Mouse (Mus musculus) layer of hippocampus, adult 8-10 months (tissue): ENCODE data around the gene Alpl. TPM values are rescaled to one million over a fixed set of nuclear protein-coding genes. Genes with fewer than 3 reads are reported as not detected.

Experiments
- DNase-seq, 2 experiments: peaks; one replicate each; pipeline ENCODE4 v3.0.0; 2022; ENCODE audit warnings: low spot score in 2 of 2
- total RNA-seq, 4 experiments: library from RNA; stranded (reverse); gene quantifications; 2 replicates each; pipeline ENCODE4 v1.2.4; 2022

Gene Alpl
- 1 to 10 TPM; 6.2 to 9.3 (median 7.1) TPM for total RNA-seq

DNA sequence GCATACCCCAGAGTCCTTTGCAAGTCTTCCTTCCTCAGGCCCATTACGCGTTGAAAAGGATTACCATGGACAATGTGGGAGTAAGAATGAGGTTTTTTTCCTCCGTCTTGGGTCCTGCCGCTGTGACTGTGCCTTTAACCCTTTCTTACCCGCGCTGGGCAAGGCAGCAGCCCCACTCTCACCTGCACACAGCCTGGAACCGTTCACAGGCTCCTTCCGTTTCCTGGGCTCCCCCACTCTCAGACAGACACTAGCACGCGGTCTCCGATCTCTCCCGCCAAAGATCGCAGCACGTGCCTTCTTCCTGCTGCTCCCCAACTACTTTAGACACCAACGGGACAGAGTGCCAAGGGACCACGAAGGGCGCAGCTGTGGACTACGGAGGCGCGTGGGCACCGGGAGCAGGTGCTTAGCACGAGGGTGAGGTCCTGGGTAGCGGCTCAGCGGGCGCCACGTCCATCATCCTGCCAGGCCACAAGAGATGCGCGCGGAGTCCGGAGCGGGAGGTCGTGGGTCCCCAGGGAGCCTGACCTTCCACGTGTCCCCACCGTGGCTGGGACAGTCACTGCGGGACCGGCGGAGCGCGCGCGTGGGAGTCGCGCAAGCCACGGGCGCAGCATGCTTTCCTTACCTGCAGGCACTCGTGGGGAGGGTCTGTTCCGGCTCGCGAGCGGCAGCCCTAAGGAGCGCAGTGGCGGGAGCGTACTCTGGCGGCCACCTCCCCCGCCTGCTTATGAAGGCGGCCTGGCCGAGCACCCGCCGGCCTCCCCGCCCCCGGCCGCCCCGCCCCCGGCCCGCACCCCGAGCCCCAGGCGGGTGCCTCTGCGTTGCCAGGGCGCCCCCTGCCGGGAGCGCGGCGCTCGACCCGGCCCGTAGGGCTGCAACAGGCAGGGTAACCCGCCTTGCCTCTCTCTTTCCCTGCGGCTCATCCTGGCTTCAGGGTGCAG lies at the start of gene Alpl:
Gene Alpl, minus strand, starts transcription at position 774 of the 947 bp plus-strand sequence.
- DNase-seq = peak in 1 of 2 experiments; percentile 46

DNA sequence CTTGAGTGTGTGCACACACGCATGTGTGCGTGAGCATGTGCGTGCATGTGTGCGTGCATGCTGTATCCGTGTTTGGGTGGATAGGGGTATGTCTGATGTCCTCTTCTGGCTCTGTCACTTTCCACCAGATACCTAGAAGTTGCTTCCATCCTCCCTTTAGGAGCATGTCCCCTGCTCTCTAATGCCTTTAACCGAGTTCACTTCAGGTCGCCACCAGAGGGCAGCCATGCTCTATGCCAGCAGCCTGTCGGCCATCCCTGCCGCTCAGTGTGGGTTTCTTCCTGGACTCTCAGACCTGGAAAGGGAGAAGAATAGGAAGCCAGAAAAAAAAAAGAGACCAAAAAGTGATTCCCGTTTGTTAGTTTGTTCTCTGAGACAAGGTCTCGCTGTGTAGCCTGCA lies 48.5 kb upstream of the Alpl start:
- DNase-seq = peak in 1 of 2 experiments; percentile 62

DNA sequence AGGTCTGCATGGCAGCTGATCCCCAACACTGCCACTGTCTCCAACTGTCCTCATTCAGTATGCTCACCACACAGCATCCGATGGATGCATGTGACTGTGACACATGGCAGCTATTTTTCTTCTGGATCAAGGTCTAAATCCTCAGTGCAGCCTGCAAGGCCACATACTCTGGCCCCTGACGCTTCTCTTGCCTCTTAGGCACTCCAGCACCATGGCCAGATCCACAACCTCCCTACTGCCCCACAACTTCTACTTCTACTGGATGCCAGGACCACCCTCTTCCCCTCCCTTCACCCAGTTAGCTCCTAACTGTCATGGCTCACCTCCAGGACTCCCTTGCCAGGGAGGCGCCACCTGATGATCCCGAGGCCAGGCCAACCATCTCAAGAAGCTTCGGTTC lies 43.3 kb upstream of the Alpl start:
- DNase-seq = no peak

GRCm38 (mm10) chr4:137838791-137839190 lies 42.6 kb upstream of the Alpl start:
- DNase-seq = no peak

DNA sequence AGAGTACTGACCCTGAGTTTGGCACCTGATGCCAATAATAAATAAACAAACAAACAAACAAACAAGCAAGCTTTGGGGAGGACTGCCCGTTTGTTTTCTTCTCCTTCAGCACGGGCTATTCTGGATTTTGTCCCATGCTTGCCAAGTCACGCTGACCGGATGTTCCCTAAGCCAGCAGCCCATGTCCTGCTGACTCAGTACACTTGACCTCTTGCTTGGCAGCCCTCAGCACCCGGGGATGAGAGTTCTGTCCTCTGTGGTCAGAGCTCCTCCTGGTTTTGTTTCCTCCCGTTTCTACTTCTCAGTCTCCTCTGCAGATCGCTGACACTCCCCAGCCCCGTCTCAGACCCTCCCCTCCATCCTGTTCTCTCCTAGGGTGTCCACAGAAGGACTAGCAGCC lies 41.6 kb upstream of the Alpl start:
- no peak for DNase-seq

GRCm38 (mm10) chr4:137836741-137837140 lies 40.6 kb upstream of the Alpl start:
- no peak for DNase-seq

- peak; percentile 71 to 82 for DNase-seq
These were observed 39.6 kb upstream of the Alpl start for GRCm38 (mm10) chr4:137835624-137836337.

DNA sequence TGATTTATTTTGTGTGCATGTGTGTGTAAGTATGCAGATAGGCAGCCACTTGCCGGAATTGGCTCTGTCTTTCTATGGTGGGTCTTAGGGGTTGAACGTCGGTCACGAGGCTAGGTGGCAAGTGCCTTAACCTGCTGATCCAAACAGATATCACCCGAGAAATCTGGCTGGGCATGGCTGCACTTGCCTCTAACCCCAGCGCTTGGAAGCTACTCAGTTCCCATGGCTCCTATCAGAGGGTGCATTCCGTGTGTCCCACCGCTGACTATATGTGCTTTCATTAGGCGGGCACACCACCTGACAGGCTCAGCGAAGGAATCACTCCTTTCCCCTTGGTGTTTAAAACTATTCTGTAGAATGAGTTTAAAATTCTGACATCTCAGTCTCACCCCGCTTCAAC lies 35.4 kb upstream of the Alpl start:
- no peak for DNase-seq

- no peak for DNase-seq
These were observed 34.2 kb upstream of the Alpl start for GRCm38 (mm10) chr4:137830380-137830779.

GRCm38 (mm10) chr4:137824881-137825280 lies 28.7 kb upstream of the Alpl start:
- no peak for DNase-seq

DNA sequence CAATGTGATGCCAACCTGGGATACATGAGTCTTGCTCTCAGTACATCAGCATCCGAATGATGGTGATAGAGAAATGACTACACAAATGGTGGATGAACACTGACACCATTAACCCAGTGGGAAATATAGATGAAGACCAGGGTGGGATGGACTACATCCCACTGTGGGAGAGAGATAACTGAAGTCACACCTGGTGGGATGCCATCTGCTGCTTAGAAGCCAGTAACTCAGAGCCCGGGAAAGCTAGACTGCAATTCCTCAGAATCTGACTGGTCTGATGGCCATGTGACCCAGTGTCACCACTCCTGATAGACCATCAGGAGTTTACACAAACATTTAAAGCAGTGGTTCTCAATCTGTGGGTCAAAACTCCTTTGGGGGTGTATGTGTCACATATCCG lies 27.4 kb upstream of the Alpl start:
- no peak for DNase-seq

DNA sequence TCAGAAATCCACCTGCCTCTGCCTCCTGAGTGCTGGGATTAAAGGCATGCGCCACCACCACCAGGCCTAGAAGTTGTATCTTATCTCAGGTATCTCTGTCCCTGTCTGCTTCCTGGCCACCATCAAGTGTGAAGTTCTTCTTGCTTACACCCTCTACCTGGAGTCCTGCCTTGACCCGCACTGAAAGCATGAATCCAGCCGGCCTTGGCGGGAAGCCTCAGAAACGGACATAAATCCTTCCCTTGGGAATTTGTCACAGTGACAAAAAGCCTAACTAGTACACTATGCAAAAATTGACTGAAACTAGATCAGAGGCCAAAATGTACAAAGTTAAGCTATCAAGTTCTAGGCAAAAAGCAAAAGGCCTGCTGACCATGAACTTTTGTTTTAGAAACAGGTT lies 26.4 kb upstream of the Alpl start:
- DNase-seq = no peak

DNA sequence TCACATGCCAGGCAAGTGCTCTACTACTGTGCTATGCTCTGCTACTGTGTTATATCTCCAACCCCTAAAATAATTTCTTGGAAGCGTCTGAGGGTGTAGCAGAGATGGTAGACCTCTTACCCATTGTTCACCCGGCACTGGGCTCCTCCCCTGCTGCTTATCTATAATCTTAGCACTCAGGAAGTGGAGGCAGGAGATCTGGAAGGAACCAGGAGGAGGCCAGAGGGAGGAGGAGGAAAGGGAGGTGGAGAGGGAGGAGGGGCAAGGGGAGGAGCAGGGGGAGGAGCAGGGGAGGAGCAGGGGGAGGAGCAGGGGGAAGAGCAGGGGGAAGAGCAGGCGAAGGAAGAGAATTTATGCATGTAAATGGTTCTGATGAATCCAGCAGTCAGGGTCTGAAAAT lies 24.5 kb upstream of the Alpl start:
- no peak for DNase-seq

- no peak for DNase-seq
These were observed 23.3 kb upstream of the Alpl start for GRCm38 (mm10) chr4:137819487-137819886.

- no peak for DNase-seq
These were observed 22.2 kb upstream of the Alpl start for GRCm38 (mm10) chr4:137818341-137818740.

GRCm38 (mm10) chr4:137816216-137816615 lies 20.0 kb upstream of the Alpl start:
- DNase-seq = no peak

- no peak for DNase-seq
These were observed 19.3 kb upstream of the Alpl start for GRCm38 (mm10) chr4:137815473-137815872.

GRCm38 (mm10) chr4:137814140-137814539 lies 18.0 kb upstream of the Alpl start:
- DNase-seq = no peak

DNA sequence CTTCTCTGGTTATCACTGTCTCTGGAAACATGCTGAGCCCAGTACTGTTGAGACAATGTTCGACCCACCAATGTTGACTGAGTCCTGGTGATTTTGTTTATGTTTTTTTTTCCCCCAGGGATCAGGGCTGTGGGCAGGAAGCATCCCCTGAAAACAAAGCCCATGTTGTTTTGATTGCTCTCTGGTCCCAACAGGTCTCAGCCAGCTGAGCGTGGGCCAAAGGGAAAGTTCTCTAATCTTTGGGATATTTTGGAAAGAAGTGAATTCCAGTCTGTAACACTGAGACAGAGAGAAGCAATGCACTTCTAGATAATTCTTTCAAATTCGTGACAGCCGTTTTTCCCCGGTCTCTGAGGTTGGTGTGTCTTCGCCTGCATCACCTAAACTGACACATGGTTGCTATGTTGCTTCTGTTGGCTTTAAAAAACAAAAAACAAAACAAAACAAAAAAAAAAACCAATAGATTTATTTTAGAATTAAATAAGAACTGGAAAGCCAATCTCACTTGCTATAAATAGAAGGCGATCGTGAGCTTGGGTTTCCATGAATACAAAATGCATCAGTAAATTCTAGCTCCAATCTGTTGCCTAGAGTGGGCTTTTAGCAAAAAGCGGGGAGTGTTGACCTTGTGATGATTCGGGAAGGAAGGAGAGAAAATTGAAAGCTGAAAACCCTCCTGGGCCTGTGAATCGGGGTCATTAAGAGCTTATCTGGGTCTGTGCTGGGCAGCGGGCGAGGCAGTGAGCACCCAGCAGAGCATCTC lies 16.9 kb upstream of the Alpl start:
- no peak for DNase-seq

DNA sequence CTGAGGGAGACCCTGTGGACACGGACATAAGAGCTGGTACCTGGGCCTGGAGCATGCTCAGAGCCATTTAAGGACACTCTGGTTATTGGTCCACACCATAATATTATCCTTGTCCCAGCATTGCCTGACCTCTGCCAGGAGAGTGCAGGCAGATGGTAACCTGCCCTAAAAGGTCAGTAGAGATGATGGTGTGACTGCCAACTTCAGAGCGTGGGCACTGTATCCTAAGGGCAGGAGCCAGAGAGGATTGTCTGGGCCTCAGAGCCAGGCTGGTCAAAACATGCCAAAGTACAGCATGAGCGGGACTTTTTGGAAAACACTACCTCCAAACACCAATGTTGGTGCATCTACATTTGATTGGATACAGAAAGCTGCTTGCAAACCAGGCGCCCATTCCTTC lies 13.8 kb upstream of the Alpl start:
- no peak for DNase-seq

DNA sequence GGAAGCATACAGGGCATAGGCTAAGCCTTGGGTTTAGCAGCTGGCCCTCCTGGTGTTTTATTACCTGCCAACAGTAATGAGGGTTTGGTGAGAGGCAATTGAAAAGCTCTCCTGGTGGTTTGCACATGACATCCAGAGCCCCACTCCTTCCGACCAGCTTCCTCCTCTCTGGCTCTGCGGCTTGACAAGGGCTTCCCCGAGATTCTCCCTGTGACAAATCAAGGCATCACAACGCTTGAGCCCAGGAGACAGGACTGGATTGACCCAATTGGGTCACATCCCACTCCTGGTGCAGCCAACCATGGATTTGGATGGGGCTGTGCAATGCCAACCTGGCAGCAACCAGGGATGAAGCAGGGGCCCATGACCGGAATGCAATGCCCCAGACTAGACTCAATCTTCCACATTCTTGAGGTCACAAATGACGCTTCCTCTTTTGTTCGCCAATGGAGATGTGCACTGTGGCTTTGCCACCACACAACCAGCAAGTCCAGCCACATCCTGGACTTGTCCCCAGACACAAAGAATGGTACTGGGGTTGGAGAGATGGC lies 11.2 kb upstream of the Alpl start:
- DNase-seq = no peak

DNA sequence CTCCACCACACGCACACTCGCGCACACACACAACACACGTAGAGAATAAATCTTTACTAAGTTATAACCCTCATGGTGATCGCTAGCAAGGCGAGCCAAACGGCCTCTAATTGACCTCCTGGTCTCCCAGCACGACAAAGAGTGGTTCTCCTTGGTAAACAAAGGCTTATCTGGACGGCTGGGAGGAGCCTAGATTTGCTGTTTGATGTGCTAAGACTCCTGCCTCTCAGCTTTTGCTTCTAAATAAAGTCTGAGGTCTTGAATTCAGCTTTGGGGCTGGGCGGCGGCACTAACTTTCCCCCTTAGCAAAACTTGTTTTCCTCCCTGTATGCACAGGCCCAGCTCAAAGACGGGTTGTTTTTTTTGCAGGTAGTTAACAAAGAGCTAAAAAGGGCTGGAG lies 5.0 kb upstream of the Alpl start:
- DNase-seq = no peak
